Mouse (Mus musculus): ENCODE results near the gene Tnni1. TPM values are rescaled to one million over a fixed set of nuclear protein-coding genes. Genes with fewer than 3 reads are reported as not detected.

Tnni1 gene
- polyA plus RNA-seq, 1 experiment from 2014 or later = not detected

GRCm38 (mm10) chr1:135834206-135834859 lies 55.1 kb downstream of the Tnni1 start:
- Histone ChIP-seq H3K4me2 (ENCODE audit: low read length) (no peak overlapping the region), H3K36me3 (ENCODE audit: control insufficient read depth, insufficient read depth) (no peaks in the 10 kb centered on the region), H3K4me3 (replicated peaks; ENCODE audit: low read length) (no peak overlapping the region), H3K4me1 (replicated peaks; ENCODE audit: control insufficient read depth, insufficient read depth, low read length) (no peaks in the 10 kb centered on the region), H3K27ac (ENCODE audit: low read length) (no peak overlapping the region), H3K9me3 (ENCODE audit: control insufficient read depth, low read length) (no peaks in the 10 kb centered on the region), H3K27me3 (replicated peaks; ENCODE audit: control insufficient read depth, insufficient read depth, low read length) (no peaks in the 10 kb centered on the region), H3K9ac (replicated peaks; ENCODE audit: low read depth, low read length) (no peak overlapping the region)
- no peak for ATAC-seq
- WGBS = 69% methylated on average over 6 of the region's 6 CpGs

GRCm38 (mm10) chr1:135834983-135835382 lies 55.7 kb downstream of the Tnni1 start:
- ATAC-seq = no peak
- 85% methylated on average over 8 of the region's 8 CpGs for WGBS
- Histone ChIP-seq H3K36me3 (ENCODE audit: control insufficient read depth, insufficient read depth) (no peaks in the 10 kb centered on the region), H3K4me2 (ENCODE audit: low read length) (no peak overlapping the region), H3K27me3 (replicated peaks; ENCODE audit: control insufficient read depth, insufficient read depth, low read length) (no peaks in the 10 kb centered on the region), H3K4me1 (replicated peaks; ENCODE audit: control insufficient read depth, insufficient read depth, low read length) (no peaks in the 10 kb centered on the region), H3K9ac (replicated peaks; ENCODE audit: low read depth, low read length) (no peak overlapping the region), H3K27ac (ENCODE audit: low read length) (no peak overlapping the region), H3K4me3 (replicated peaks; ENCODE audit: low read length) (no peak overlapping the region), H3K9me3 (ENCODE audit: control insufficient read depth, low read length) (no peaks in the 10 kb centered on the region)

GRCm38 (mm10) chr1:135835716-135836483 lies 56.7 kb downstream of the Tnni1 start, which contains the start of gene Tnnt2:
Tnnt2 (plus strand) TSS chr1:135836354.
- ATAC-seq = no peak
- no peaks in the 10 kb centered on the region for H3K4me1 ChIP-seq (replicated peaks; ENCODE audit: control insufficient read depth, insufficient read depth, low read length)
- no peak within 1 kb of the TSS for H3K9ac ChIP-seq (replicated peaks; ENCODE audit: low read depth, low read length)
- WGBS = 52% methylated on average over 9 of the region's 9 CpGs
- H3K9me3 ChIP-seq (ENCODE audit: control insufficient read depth, low read length) = no peaks in the 10 kb centered on the region
- H3K27me3 ChIP-seq (replicated peaks; ENCODE audit: control insufficient read depth, insufficient read depth, low read length) = no peaks in the 10 kb centered on the region
- no peaks in the 10 kb centered on the region for H3K36me3 ChIP-seq (ENCODE audit: control insufficient read depth, insufficient read depth)
- H3K27ac ChIP-seq (ENCODE audit: low read length) = no peak within 1 kb of the TSS
- H3K4me3 ChIP-seq (replicated peaks; ENCODE audit: low read length) = no peak within 1 kb of the TSS
- H3K4me2 ChIP-seq (ENCODE audit: low read length) = no peak within 1 kb of the TSS

- H3K9ac ChIP-seq (replicated peaks; ENCODE audit: low read depth, low read length) = no peak overlapping the region
- H3K4me3 ChIP-seq (replicated peaks; ENCODE audit: low read length) = no peak overlapping the region
- H3K27ac ChIP-seq (ENCODE audit: low read length) = no peak overlapping the region
- no peaks in the 10 kb centered on the region for H3K36me3 ChIP-seq (ENCODE audit: control insufficient read depth, insufficient read depth)
- WGBS = 83% methylated on average over 4 of the region's 4 CpGs
- H3K27me3 ChIP-seq (replicated peaks; ENCODE audit: control insufficient read depth, insufficient read depth, low read length) = no peaks in the 10 kb centered on the region
- no peaks in the 10 kb centered on the region for H3K4me1 ChIP-seq (replicated peaks; ENCODE audit: control insufficient read depth, insufficient read depth, low read length)
- H3K9me3 ChIP-seq (ENCODE audit: control insufficient read depth, low read length) = no peaks in the 10 kb centered on the region
- no peak overlapping the region for H3K4me2 ChIP-seq (ENCODE audit: low read length)
- no peak for ATAC-seq
Measured at GRCm38 (mm10) chr1:135838626-135839025, 59.4 kb downstream of the Tnni1 start.

- no peak for ATAC-seq
- H3K9me3 ChIP-seq (ENCODE audit: control insufficient read depth, low read length) = no peaks in the 10 kb centered on the region
- no peak overlapping the region for H3K4me3 ChIP-seq (replicated peaks; ENCODE audit: low read length)
- H3K4me2 ChIP-seq (ENCODE audit: low read length) = no peak overlapping the region
- H3K27me3 ChIP-seq (replicated peaks; ENCODE audit: control insufficient read depth, insufficient read depth, low read length) = no peaks in the 10 kb centered on the region
- H3K36me3 ChIP-seq (ENCODE audit: control insufficient read depth, insufficient read depth) = no peaks in the 10 kb centered on the region
- no peaks in the 10 kb centered on the region for H3K4me1 ChIP-seq (replicated peaks; ENCODE audit: control insufficient read depth, insufficient read depth, low read length)
- 89% methylated on average over 6 of the region's 6 CpGs for WGBS
- H3K27ac ChIP-seq (ENCODE audit: low read length) = no peak overlapping the region
- no peak overlapping the region for H3K9ac ChIP-seq (replicated peaks; ENCODE audit: low read depth, low read length)
Measured at GRCm38 (mm10) chr1:135839065-135839464, 59.8 kb downstream of the Tnni1 start.

- no peak overlapping the region for H3K4me2 ChIP-seq (ENCODE audit: low read length)
- no peaks in the 10 kb centered on the region for H3K27me3 ChIP-seq (replicated peaks; ENCODE audit: control insufficient read depth, insufficient read depth, low read length)
- WGBS = 74% methylated on average over 15 of the region's 15 CpGs
Measured at GRCm38 (mm10) chr1:135840675-135841395, 61.6 kb downstream of the Tnni1 start.

GRCm38 (mm10) chr1:135843519-135844262 lies 64.5 kb downstream of the Tnni1 start:
- Histone ChIP-seq H3K4me2 (ENCODE audit: low read length) (no peak overlapping the region), H3K4me1 (replicated peaks; ENCODE audit: control insufficient read depth, insufficient read depth, low read length) (no peaks in the 10 kb centered on the region), H3K9me3 (ENCODE audit: control insufficient read depth, low read length) (no peaks in the 10 kb centered on the region), H3K27ac (ENCODE audit: low read length) (no peak overlapping the region), H3K36me3 (ENCODE audit: control insufficient read depth, insufficient read depth) (no peaks in the 10 kb centered on the region), H3K4me3 (replicated peaks; ENCODE audit: low read length) (no peak overlapping the region), H3K27me3 (replicated peaks; ENCODE audit: control insufficient read depth, insufficient read depth, low read length) (no peaks in the 10 kb centered on the region), H3K9ac (replicated peaks; ENCODE audit: low read depth, low read length) (no peak overlapping the region)
- no peak for ATAC-seq
- 91% methylated on average over 10 of the region's 10 CpGs for WGBS

More at GRCm38 (mm10) chr1:135840675-135841395, 61.6 kb downstream of the Tnni1 start:
- Histone ChIP-seq H3K4me3 (replicated peaks; ENCODE audit: low read length) (no peak overlapping the region), H3K27ac (ENCODE audit: low read length) (no peak overlapping the region), H3K9ac (replicated peaks; ENCODE audit: low read depth, low read length) (no peak overlapping the region), H3K9me3 (ENCODE audit: control insufficient read depth, low read length) (no peaks in the 10 kb centered on the region), H3K36me3 (ENCODE audit: control insufficient read depth, insufficient read depth) (no peaks in the 10 kb centered on the region), H3K4me1 (replicated peaks; ENCODE audit: control insufficient read depth, insufficient read depth, low read length) (no peaks in the 10 kb centered on the region)
- no peak for ATAC-seq

GRCm38 (mm10) chr1:135844481-135844880 lies 65.2 kb downstream of the Tnni1 start:
- H3K9me3 ChIP-seq (ENCODE audit: control insufficient read depth, low read length) = no peaks in the 10 kb centered on the region
- 88% methylated on average over 6 of the region's 6 CpGs for WGBS

GRCm38 (mm10) chr1:135846632-135847031 lies 67.4 kb downstream of the Tnni1 start:
- Histone ChIP-seq H3K27ac (ENCODE audit: low read length) (no peak overlapping the region), H3K4me3 (replicated peaks; ENCODE audit: low read length) (no peak overlapping the region), H3K27me3 (replicated peaks; ENCODE audit: control insufficient read depth, insufficient read depth, low read length) (no peaks in the 10 kb centered on the region), H3K4me2 (ENCODE audit: low read length) (no peak overlapping the region), H3K36me3 (ENCODE audit: control insufficient read depth, insufficient read depth) (no peaks in the 10 kb centered on the region), H3K9ac (replicated peaks; ENCODE audit: low read depth, low read length) (no peak overlapping the region), H3K4me1 (replicated peaks; ENCODE audit: control insufficient read depth, insufficient read depth, low read length) (no peaks in the 10 kb centered on the region), H3K9me3 (ENCODE audit: control insufficient read depth, low read length) (no peaks in the 10 kb centered on the region)
- no peak for ATAC-seq
- WGBS = 84% methylated on average over 5 of the region's 5 CpGs

More at GRCm38 (mm10) chr1:135844481-135844880, 65.2 kb downstream of the Tnni1 start:
- H3K9ac ChIP-seq (replicated peaks; ENCODE audit: low read depth, low read length) = no peak overlapping the region
- no peak overlapping the region for H3K4me2 ChIP-seq (ENCODE audit: low read length)
- no peaks in the 10 kb centered on the region for H3K4me1 ChIP-seq (replicated peaks; ENCODE audit: control insufficient read depth, insufficient read depth, low read length)
- no peak overlapping the region for H3K27ac ChIP-seq (ENCODE audit: low read length)
- no peaks in the 10 kb centered on the region for H3K27me3 ChIP-seq (replicated peaks; ENCODE audit: control insufficient read depth, insufficient read depth, low read length)
- no peak overlapping the region for H3K4me3 ChIP-seq (replicated peaks; ENCODE audit: low read length)
- no peaks in the 10 kb centered on the region for H3K36me3 ChIP-seq (ENCODE audit: control insufficient read depth, insufficient read depth)
- no peak for ATAC-seq

Measured in forebrain, embryonic 16.5 days (tissue).